Mouse (Mus musculus) heart, postnatal 4 days (tissue): ENCODE measurements around the gene Aqp1. TPM values are rescaled to one million over a fixed set of nuclear protein-coding genes. Genes with fewer than 3 reads are reported as not detected.
A peak's percentile ranks its signal among the peaks of the same experiment; 100 is the strongest.

Source experiments
- DNase-seq: peaks from one replicate; pipeline ENCODE4 v3.0.0; 2021
- total RNA-seq, 2 experiments: library from RNA; stranded (reverse); gene quantifications; 2 replicates each; pipeline ENCODE4 v1.2.3; 2021

The Aqp1 gene
- 10 to 100 TPM; 87.4 to 98.8 TPM for total RNA-seq

DNA sequence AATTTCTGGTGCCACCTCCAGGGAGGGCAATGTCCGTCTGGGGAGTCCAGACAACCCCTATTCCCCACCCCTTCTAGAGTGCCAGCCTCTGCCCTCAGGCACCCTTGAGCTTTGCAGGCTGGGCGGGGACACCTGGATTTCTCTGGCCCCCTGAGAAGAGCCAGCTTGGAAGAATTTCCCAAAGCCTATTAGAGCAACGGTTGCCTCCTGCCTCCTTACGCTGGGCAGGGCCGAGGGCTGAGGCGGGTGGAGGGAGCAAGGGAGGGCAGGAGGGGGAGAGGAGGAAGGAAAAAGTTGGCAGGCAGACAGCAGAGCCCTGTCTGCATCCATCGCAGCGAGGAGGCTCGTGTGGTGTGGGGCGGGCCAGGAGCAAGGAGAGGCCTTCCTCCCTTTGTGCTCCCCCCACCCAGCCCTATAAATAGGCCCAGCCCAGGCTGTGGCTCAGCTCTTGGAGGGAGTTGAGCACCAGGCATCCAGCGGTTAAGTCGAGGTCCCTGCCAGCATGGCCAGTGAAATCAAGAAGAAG lies at the start of gene Aqp1:
Gene Aqp1, plus strand, starts transcription at position 444 of the 526 bp plus-strand sequence.
- DNase-seq, result peak; percentile 79

DNA sequence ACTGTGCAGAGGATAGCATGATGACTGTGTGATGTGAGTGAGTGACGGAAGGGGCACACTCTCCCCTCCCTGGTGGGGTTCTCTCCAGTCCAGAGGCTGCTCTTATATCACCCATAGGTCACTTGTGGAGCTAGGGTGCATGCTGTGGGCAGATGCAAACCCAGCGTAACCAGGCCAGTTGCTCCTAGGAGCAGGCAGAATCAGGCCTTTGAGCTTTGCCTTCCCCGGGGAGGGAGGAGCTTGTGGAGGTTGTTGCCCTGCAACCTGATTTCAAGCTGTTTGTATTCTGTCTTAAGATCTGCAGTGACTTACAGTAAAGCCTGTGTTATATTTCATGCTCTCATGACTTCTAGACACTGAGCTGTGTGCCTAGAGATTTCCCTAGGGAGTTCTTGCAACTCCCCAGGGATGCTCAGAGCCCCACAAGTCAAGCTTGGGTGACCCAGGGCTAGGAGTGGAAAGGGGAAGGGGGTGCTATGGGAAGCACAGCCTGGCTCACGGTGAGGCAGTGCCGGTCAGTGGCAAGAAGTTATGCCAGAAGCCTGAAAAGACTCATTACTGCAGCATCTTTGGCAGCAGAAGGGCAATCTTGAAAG lies 48.1 kb upstream of the Aqp1 start:
- DNase-seq, result no peak

DNA sequence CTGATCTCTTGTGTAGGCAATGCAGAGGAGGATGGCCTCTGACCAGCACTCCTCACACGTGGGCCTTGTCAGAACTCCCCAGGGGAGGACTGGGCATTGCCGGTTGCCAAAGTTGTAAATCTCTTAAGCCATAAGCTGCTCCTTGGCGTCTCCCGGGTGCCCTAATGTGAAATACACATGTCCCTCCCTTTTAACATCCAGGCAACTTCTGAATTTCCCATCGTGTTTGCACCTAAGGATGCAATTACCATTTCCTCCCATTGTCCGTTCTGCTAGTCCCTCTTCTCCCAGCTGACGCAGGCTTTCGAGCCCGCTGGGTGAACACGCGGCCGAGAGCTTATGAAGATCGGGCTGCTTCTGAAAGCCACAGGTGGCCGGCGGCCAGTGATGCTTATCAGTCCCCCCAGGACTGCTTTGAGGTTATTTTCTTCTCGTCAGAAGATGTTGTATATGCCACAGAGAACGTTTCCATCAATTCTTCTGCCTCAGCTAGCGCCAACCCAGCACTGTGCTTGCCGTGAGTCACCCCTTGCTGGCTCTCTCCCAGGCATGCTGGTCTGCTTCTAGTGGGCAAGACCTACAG lies 41.6 kb upstream of the Aqp1 start:
- peak; percentile 55 for DNase-seq

- no peak for DNase-seq
Measured at GRCm38 (mm10) chr6:55295325-55295724, 40.9 kb upstream of the Aqp1 start.

- DNase-seq, result no peak
Measured at GRCm38 (mm10) chr6:55299482-55299881, 36.8 kb upstream of the Aqp1 start.

GRCm38 (mm10) chr6:55299917-55300316 lies 36.3 kb upstream of the Aqp1 start:
- DNase-seq, result no peak

- no peak for DNase-seq
Measured at GRCm38 (mm10) chr6:55300704-55301103, 35.5 kb upstream of the Aqp1 start.

DNA sequence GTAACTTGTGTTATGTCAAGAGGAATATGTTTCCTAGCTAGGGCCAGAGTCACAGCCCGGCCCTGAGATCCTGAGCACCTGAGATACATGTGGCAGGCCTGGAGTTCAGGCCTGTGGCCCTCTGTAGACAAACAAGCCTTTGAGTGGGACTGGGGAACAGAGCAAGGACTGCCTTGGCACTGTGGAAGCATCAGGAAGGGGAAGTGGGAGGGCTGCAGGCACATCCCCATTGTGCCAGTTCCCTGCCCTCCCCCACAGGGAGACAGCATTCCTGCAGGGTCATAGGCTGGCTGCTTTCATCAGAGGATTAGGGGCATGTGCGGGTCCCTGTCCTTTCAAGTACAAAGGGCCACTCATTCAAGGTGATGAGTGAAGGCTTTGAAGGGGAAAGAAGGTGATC lies 26.1 kb upstream of the Aqp1 start:
- DNase-seq, result no peak

DNA sequence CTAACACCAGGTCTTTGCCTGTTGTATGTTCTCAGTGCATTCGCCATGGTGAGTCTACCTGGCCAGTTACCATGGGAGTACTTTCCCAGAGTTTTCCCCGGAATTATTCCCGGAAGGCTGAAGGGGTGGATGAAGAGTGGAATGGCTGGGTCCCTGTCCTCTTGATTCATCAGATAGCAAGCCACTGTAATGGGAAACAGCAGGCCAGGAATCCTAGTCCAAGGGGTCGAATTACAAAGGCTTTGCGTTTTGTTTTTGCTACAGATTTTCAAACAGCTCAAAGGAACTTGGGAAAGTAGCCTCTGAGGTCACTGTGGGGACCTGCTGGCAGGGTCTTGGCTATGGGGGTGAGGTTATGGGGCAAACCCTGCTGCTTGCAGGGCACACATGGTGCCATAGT lies 24.3 kb upstream of the Aqp1 start:
- DNase-seq, result no peak

- no peak for DNase-seq
Measured at GRCm38 (mm10) chr6:55313893-55314292, 22.3 kb upstream of the Aqp1 start.

DNA sequence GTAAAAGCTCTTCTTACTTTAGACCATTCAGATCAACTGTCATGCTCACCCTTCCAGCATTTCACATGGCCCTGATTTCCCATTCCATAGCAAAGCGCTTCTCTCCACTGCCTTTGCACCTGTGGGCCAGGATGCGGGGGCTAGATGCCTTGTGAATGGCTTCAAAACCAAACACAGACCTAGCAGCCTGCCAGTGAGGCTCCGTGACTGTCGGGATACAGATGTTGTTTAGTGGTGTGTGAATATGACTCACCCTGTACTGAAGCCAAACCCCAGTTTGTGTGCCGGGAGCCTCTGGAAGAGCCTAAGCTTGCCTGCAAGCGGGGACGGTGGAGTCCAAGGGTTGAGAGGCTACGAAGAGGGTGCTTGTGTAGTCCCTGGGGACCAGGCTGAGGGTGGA lies 21.6 kb upstream of the Aqp1 start:
- no peak for DNase-seq

DNA sequence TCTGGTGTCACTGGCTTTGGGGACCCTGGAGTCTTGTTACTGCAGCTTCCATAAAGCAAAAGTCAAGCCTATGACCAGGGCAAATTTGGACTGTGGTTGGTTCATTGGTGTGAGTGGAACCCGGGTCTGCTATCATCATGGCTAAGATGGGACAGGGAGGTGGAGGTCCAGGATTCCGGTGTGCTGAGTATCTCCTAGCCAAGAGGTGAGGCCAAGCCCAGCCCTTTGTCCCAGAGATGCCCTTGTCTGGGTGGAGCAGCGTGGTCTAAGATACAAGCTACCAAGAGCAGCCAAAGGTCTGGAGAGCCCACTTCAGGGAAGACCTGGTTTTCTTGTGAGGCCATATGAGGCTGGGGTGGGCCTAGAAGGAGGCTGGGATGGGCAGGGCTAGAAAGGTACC lies 17.6 kb upstream of the Aqp1 start:
- no peak for DNase-seq

- peak; percentile 34 for DNase-seq
Measured at GRCm38 (mm10) chr6:55319585-55320551, 16.4 kb upstream of the Aqp1 start.

- DNase-seq, result peak; percentile 27
Measured at GRCm38 (mm10) chr6:55320894-55321293, 15.3 kb upstream of the Aqp1 start.

DNA sequence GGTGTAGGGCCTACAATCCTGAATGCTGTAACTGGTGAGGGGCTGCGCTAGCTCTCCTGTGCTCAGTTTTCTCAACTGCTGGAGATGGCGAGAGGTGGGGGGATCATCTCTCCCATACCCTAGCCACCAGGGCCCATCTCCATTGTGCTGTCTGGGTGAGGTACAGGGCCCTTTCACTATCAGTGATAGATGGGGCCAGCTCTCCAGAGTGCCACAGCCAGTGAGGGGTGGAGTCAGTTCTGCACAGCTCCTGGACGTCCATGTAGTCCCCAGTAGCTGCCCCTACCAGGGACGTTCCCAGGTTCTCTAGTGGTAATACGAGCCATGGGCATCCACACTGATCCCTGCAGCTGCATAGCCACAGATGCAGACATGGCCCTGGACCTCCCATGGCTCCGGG lies 14.7 kb upstream of the Aqp1 start:
- DNase-seq, result no peak

- DNase-seq, result no peak
Measured at GRCm38 (mm10) chr6:55322980-55323379, 13.3 kb upstream of the Aqp1 start.

GRCm38 (mm10) chr6:55323908-55324634 lies 12.2 kb upstream of the Aqp1 start:
- DNase-seq, result no peak

- peak; percentile 37 for DNase-seq
Measured at GRCm38 (mm10) chr6:55324785-55325184, 11.4 kb upstream of the Aqp1 start.

DNA sequence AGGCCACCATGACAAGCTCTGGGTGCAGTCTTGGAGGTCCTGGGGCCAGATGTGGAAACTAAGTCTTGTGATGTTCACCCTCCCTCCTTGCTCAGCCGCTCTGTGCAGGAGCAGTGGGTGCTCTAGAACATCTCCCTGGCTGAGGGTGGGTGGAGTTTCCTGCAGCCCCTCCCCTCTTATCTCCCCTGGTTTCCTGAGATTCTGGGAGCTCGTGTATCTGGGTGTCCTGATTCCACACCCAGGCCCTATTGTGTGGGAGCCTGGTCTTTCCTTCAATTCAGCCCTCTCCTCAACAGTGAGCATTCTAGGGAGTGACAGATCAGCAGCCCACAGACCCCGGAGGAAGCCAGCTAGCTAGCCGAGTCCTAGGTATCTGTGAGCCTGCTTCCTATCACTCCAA lies 9.9 kb upstream of the Aqp1 start:
- DNase-seq, result peak; percentile 29

GRCm38 (mm10) chr6:55327326-55327725 lies 8.9 kb upstream of the Aqp1 start:
- no peak for DNase-seq

- no peak for DNase-seq
Measured at GRCm38 (mm10) chr6:55328179-55328578, 8.1 kb upstream of the Aqp1 start.

DNA sequence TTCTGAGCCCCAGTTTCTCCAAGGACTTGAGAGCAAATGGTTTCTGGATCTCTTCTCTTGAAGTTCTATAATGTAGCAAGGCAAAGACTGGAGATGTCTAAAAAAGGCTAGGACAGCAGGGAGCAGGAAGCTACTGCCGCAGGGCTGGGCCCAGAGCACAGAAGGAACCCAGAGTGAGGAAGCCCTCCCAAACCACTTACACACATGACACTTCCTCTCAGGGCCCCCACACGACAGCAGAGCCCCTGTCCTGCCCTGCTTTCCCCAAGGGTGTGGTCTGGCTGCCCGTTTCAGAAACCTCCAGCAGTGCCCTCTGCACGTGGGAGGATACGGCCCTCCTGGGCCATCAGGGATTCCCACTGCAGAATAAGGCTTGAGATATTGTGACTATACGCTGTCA lies 4.9 kb upstream of the Aqp1 start:
- DNase-seq, result peak; percentile 20
